Mouse (Mus musculus): ENCODE data around the gene Nfatc4. TPM values are rescaled to one million over a fixed set of nuclear protein-coding genes. Genes with fewer than 3 reads are reported as not detected.
A peak's percentile ranks its signal among the peaks of the same experiment; 100 is the strongest.

Nfatc4 gene
- polyA plus RNA-seq, 1 experiment from 2014 or later = 17.1 TPM

DNA sequence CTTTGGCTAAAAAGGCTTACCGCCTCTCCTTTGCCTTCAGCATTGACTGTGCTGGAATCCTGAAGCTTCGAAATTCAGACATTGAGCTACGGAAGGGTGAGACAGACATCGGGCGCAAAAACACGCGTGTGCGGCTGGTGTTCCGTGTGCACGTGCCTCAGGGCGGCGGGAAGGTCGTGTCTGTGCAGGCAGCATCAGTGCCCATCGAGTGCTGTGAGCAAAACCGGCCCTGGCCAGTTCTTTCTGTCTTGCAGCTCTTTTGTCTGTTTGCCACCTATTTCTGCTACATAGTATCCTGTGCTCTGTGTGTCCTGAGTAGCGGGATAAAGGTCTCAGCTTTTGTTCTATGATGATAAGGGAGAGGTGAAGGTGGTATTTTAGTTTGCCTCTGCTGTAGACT lies 6.9 kb downstream of the Nfatc4 start:
- TF ChIP-seq EP300 (IDR thresholded peaks at IDR 0.05) = no peak
- TF ChIP-seq CTCF (IDR thresholded peaks at IDR 0.05) = no peak
- Histone ChIP-seq H3K27me3 (replicated peaks; ENCODE audit: insufficient read depth, low read length) (no peaks in the 10 kb centered on the region), H3K4me3 (ENCODE audit: low read depth, low read length) (no peak overlapping the region), H3K9me3 (ENCODE audit: low read length) (no peaks in the 10 kb centered on the region), H3K36me3 (ENCODE audit: insufficient read depth, low read length) (no peaks in the 10 kb centered on the region), H3K4me1 (ENCODE audit: insufficient read depth, low read depth, low read length) (peaks cover 3% of the 10 kb centered on the region; the same call in 1 of the 2 replicates), H3K27ac (ENCODE audit: low read length) (no peak overlapping the region), H3K4me2 (replicated peaks; ENCODE audit: low read depth, low read length) (no peak overlapping the region), H3K9ac (replicated peaks; ENCODE audit: low read depth) (no peak overlapping the region)
- ATAC-seq (no peak), DNase-seq (ENCODE audit: low spot score) (no peak)
- 88% methylated on average over 16 of the region's 16 CpGs for WGBS

DNA sequence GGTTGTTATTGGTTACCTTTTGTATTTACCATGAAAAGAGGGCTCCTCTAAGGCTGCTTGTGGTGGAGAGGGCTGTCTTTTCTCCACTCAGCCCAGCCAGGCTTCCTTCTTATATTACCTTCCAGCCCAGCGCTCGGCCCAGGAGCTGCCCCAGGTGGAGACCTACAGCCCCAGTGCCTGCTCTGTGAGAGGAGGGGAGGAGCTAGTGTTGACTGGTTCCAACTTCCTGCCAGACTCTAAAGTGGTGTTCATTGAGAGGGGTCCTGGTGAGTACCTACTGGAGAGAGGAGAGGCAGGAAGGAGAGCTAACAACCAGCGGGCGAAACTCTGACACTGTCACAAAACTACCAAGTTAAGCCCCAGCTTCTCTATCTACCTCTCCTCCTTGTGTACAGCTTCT lies 7.4 kb downstream of the Nfatc4 start:
- Histone ChIP-seq H3K4me3 (ENCODE audit: low read depth, low read length) (no peak overlapping the region), H3K36me3 (ENCODE audit: insufficient read depth, low read length) (no peaks in the 10 kb centered on the region), H3K27ac (ENCODE audit: low read length) (no peak overlapping the region), H3K27me3 (replicated peaks; ENCODE audit: insufficient read depth, low read length) (no peaks in the 10 kb centered on the region), H3K9me3 (ENCODE audit: low read length) (no peaks in the 10 kb centered on the region), H3K4me2 (replicated peaks; ENCODE audit: low read depth, low read length) (no peak overlapping the region), H3K4me1 (ENCODE audit: insufficient read depth, low read depth, low read length) (no peaks in the 10 kb centered on the region; the same call in 1 of the 2 replicates), H3K9ac (replicated peaks; ENCODE audit: low read depth) (no peak overlapping the region)
- peak; percentile 65 for DNase-seq (ENCODE audit: low spot score)
- TF ChIP-seq EP300 (IDR thresholded peaks at IDR 0.05) (no peak), CTCF (IDR thresholded peaks at IDR 0.05) (no peak)
- ATAC-seq = peak; percentile 51; the same call in 1 of the 2 replicates
- 62% methylated on average over 4 of the region's 4 CpGs for WGBS

DNA sequence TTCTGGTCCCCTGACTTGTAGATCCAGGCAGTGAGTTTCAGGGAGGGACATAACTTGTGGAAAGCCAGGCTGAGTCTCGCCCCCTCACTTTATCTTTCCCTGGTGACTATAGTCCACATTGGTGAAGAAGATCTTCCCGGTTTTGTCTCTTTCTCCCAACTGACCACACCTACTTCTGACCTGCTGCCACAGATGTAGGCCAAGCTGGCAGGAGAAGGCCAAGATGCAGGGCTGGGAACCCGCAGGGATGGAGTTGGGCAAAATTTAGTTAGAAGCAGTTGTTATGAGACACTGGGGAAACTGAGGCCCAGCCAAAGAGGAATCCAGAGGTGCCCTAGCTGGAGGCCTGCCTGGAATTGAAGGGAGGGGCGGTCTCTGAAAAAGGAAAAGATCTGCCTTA lies 10.2 kb downstream of the Nfatc4 start:
- Histone ChIP-seq H3K9me3 (ENCODE audit: low read length) (no peaks in the 10 kb centered on the region), H3K36me3 (ENCODE audit: insufficient read depth, low read length) (no peaks in the 10 kb centered on the region), H3K4me1 (ENCODE audit: insufficient read depth, low read depth, low read length) (no peaks in the 10 kb centered on the region), H3K27ac (ENCODE audit: low read length) (no peak overlapping the region), H3K4me2 (replicated peaks; ENCODE audit: low read depth, low read length) (no peak overlapping the region), H3K4me3 (ENCODE audit: low read depth, low read length) (no peak overlapping the region), H3K27me3 (replicated peaks; ENCODE audit: insufficient read depth, low read length) (no peaks in the 10 kb centered on the region), H3K9ac (replicated peaks; ENCODE audit: low read depth) (no peak overlapping the region)
- WGBS = 83% methylated on average over 4 of the region's 4 CpGs
- DNase-seq (ENCODE audit: low spot score) (no peak), ATAC-seq (no peak)
- TF ChIP-seq EP300 (IDR thresholded peaks at IDR 0.05) (no peak), CTCF (IDR thresholded peaks at IDR 0.05) (no peak)

DNA sequence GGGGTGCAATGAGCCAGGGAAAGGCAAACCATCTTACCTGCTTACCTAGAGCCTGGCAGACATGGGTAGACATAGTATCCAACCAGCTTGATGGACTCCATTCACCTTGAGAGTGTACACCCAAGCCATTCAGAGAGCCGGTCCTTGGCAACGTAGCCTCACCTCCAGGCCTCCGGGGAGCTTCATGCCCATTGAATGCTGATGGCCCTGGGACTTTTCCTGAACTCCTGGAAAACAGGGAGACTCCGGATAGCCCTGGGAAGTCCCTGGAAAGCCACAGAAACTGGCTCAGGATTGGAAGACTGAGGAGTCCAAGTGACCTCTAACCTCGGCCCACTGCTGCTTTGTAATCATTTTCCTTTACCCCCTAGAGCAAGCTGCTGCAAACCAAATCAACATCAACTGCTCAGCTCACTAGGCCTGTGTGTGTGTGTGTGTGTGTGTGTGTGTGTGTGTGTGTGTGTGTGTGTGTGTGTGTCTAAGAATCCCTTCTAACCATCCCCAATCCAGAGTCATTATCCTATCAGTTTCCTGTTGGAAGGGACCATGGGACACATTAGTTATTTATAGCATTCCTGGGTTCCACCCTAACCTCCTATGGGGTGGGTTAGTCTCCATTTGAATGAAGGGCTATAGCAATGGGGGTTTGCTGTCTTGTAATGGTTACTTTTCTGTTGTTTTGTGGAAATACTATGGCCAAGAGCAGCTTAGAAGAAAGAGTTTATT lies 12.0 kb downstream of the Nfatc4 start:
- H3K4me1 ChIP-seq (ENCODE audit: insufficient read depth, low read depth, low read length) = no peaks in the 10 kb centered on the region
- ATAC-seq (no peak), DNase-seq (ENCODE audit: low spot score) (no peak)
- no peak for TF ChIP-seq EP300 (IDR thresholded peaks at IDR 0.05)
- no peak for TF ChIP-seq CTCF (IDR thresholded peaks at IDR 0.05)
- H3K9ac ChIP-seq (replicated peaks; ENCODE audit: low read depth) = no peak overlapping the region
- no peak overlapping the region for H3K27ac ChIP-seq (ENCODE audit: low read length)
- 69% methylated on average over 5 of the region's 5 CpGs for WGBS
- H3K4me3 ChIP-seq (ENCODE audit: low read depth, low read length) = no peak overlapping the region
- no peaks in the 10 kb centered on the region for H3K9me3 ChIP-seq (ENCODE audit: low read length)
- H3K27me3 ChIP-seq (replicated peaks; ENCODE audit: insufficient read depth, low read length) = no peaks in the 10 kb centered on the region
- H3K4me2 ChIP-seq (replicated peaks; ENCODE audit: low read depth, low read length) = no peak overlapping the region
- H3K36me3 ChIP-seq (ENCODE audit: insufficient read depth, low read length) = no peaks in the 10 kb centered on the region

DNA sequence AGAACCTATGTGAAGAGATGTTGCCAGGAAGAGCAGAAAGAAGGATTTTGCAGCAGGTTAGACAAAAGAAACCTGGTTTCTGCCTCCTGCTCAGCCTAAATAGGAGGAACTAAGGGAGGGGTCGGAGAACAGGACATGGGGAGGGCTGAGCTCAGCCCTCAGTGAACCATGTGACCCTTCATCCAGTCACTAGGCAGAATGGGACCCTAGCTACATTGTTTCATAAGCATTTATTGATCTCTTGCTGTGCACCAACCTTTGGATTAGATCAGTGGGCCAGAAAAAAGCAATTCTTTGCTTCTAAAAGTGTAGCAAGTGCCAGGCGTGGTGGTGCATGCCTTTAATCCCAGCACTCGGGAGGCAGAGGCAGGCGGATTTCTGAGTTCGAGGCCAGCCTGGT lies 15.4 kb downstream of the Nfatc4 start:
- TF ChIP-seq CTCF (IDR thresholded peaks at IDR 0.05) = no peak
- no peak for TF ChIP-seq EP300 (IDR thresholded peaks at IDR 0.05)
- 83% methylated on average over 4 of the region's 5 CpGs for WGBS
- Histone ChIP-seq H3K9me3 (ENCODE audit: low read length) (no peaks in the 10 kb centered on the region), H3K4me1 (ENCODE audit: insufficient read depth, low read depth, low read length) (no peaks in the 10 kb centered on the region), H3K4me3 (ENCODE audit: low read depth, low read length) (no peak overlapping the region), H3K9ac (replicated peaks; ENCODE audit: low read depth) (no peak overlapping the region), H3K4me2 (replicated peaks; ENCODE audit: low read depth, low read length) (no peak overlapping the region), H3K36me3 (ENCODE audit: insufficient read depth, low read length) (no peaks in the 10 kb centered on the region), H3K27ac (ENCODE audit: low read length) (no peak overlapping the region), H3K27me3 (replicated peaks; ENCODE audit: insufficient read depth, low read length) (no peaks in the 10 kb centered on the region)
- no peak for ATAC-seq
- no peak for DNase-seq (ENCODE audit: low spot score)

DNA sequence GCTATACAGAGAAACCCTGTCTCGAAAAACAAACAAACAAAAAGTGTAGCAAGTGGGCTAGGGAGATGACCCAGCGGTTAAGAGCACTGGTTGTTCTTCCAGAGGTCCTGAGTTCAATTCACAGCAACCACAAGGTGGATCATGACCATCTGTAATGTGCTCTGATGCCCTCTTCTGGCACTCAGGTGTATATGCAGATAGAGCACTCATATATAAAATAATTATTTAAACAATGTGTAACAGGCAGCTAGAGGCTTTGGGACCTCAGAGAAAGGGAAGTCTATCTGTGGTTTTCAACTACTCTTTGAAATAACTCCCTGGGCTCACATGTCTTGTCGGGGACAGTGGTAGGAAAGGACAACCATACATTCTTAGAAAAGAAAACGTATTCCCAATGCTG lies 15.8 kb downstream of the Nfatc4 start:
- 78% methylated on average over 4 of the region's 4 CpGs for WGBS
- Histone ChIP-seq H3K4me1 (ENCODE audit: insufficient read depth, low read depth, low read length) (no peaks in the 10 kb centered on the region), H3K9me3 (ENCODE audit: low read length) (no peaks in the 10 kb centered on the region), H3K27me3 (replicated peaks; ENCODE audit: insufficient read depth, low read length) (no peaks in the 10 kb centered on the region), H3K4me2 (replicated peaks; ENCODE audit: low read depth, low read length) (no peak overlapping the region), H3K9ac (replicated peaks; ENCODE audit: low read depth) (no peak overlapping the region), H3K27ac (ENCODE audit: low read length) (no peak overlapping the region), H3K36me3 (ENCODE audit: insufficient read depth, low read length) (no peaks in the 10 kb centered on the region), H3K4me3 (ENCODE audit: low read depth, low read length) (no peak overlapping the region)
- TF ChIP-seq EP300 (IDR thresholded peaks at IDR 0.05) (no peak), CTCF (IDR thresholded peaks at IDR 0.05) (peak; percentile 53)
- ATAC-seq (no peak), DNase-seq (ENCODE audit: low spot score) (no peak)

Measured in lung, postnatal 0 days (tissue).